ENCODE assay signal across 1 mouse cellular context in genomic region chr8:105305211-105306145, GRCm38 (mm10).
TF ChIP-seq lines count a peak whose summit lies in the region.

Gene Elmo3, plus strand, starts transcription at chr8:105305601.

TF ChIP-seq in MEL, 35 proteins besides CTCF, POLR2A, EP300 and RAD21 (continued from another document):
- TF ChIP-seq TAL1 (IDR thresholded peaks at IDR 0.05; ENCODE audit: low read length) = no peak
- TF ChIP-seq TCF12 (IDR thresholded peaks at IDR 0.05; ENCODE audit: low read depth, low read length) = no peak
